Mouse (Mus musculus): ENCODE results near the gene Vstm4. TPM values are rescaled to one million over a fixed set of nuclear protein-coding genes. Genes with fewer than 3 reads are reported as not detected.

Gene Vstm4
- total RNA-seq (2021) (10 to 100 TPM; 14.0 to 17.1 TPM), polyA plus RNA-seq (2012; rRNA removed) (7.1 and 7.9 TPM in 2 replicates)
- long read RNA-seq, transcript Vstm4-201 (8 exons, 2,745 nt), result major isoform, 17 of 18 reads
- long read RNA-seq, partial matches to known transcripts, result 0 of 18 reads
- long read RNA-seq, other reads (novel, unspliced or antisense), result 1 of 18 reads

DNA sequence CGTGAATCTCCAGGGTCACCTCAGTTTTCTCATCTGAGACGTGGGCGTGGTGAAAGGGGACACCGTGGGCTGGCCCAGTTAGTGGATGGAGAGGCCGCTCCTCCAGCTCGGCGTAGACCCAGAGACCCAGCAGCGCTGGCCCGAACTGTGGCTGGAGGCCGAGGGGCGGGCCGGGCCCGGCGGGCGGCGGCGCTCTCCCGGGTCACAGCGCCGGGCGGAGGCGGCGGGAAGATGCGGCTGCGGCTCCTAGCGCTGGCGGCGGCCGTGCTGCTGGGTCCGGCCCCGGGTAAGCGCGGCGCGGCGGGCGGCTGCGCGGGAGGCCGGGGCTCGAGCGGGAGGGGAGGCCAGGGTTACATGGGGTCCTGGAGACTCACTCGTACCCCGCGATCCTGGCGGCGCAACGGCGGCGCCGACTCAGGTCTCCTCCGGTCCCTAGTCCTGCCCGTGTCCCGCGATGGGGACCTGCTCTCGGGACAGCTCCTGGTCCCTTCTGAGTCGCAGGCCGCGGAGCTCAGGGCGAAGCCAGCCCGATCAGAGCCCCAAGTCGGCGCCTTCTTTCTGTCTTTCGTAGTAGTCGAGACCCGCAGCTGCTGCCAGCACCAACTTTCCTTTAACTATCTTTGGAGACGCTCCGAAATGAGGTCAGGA lies at the start of gene Vstm4:
Gene Vstm4 (plus strand): TSS at position 76 of the 648 bp plus-strand sequence.
- DNase-seq, result peak; percentile 85

DNA sequence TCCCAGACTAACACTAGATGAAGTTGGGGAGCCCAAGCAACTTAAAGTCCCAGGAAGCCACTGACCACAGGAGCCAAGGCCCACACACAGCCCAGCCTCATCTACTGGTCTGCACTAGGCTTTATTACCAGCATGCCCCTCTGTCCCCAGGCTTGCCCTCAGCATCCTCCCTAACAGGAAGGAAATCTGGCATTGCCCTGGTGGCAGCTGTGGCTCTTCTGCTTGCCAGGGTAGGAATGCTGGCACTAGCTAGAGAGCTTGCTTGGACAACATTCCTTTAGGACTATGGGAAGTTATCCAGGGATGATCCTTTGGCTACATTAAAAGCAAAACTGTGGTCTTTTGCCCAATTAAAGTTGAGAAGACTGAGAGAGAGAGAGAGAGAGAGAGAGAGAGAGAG lies 46.4 kb upstream of the Vstm4 start:
- DNase-seq, result no peak

DNA sequence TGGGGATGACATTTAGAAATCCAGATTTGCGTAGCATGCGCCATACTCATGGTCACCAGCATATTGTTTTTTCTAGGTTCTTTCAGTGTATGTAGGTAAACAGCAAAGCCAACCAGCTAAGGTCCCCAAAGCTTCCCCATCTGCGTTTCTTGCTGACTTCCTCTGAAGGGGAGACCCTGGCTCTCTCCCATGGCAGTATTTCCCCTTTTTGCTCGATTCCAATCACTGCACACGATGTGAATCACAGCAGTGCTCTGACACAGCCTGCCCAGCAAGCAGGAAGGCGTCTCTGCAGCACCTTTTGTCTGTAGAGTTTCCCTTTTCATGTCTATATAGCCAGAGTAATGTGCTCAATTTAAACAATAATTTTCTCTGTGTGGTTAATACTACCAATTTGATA lies 44.1 kb upstream of the Vstm4 start:
- no peak for DNase-seq

DNA sequence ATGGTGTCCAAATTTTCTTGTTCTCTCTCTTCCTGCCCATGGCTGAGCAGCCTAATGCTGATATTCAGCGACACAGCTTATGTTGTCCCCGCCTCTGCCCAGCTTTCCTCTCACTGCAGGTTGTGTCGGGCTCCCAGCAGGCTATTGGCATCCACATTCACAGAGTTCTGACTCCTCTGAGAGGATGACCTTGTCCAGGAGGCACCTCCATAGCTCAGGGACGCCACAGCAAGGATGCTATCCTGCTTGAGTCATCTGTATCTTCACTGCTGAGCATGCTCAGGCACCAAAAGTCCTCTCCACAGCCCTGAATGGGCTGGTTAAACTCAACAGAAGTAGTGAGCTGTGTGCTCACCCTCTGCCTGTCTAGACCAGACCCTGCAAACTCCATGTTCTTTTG lies 41.6 kb upstream of the Vstm4 start:
- DNase-seq, result peak; percentile 52

DNA sequence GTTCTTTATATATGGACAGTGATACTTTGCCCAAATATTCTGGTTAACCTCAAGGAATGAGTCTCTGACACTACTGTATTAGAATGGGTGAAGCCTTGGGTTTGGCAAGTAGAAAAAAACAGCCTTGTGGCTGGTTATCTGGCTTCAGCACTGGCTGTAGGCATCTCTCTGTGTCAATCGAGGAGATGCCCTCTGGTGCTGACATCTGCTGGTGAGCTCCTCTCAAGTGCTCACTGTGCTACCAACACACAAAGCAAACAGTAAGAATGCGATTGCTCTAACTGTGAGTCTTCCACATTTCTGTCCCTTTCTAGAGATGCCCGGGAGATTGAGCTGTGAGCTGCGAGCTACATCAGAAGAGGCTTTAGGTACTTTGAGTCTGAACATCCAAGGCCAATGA lies 40.0 kb upstream of the Vstm4 start:
- no peak for DNase-seq

- peak; percentile 86 for DNase-seq
Observed at GRCm38 (mm10) chr14:32817258-32817657, 39.3 kb upstream of the Vstm4 start.

- no peak for DNase-seq
Observed at GRCm38 (mm10) chr14:32819297-32819696, 37.3 kb upstream of the Vstm4 start.

DNA sequence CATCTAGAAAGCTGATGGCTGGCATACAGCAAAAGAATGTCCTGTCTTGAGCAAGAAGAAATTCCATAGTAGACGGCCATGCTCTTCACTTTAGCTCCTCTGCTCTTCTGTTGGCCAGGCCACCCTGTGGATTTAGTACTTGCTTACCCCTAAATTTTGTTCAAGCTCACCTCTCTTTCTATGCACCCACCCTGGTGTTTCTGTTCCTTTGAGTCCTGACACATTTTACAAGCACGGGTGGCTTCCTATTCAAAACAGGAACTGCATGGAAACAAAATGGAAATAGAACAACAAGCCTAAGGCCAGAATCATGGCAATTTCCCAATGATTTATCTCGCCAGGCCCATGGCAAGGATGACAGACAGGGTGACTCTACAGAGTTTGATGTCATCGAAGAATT lies 33.7 kb upstream of the Vstm4 start:
- no peak for DNase-seq

- no peak for DNase-seq
Observed at GRCm38 (mm10) chr14:32823861-32824260, 32.7 kb upstream of the Vstm4 start.

DNA sequence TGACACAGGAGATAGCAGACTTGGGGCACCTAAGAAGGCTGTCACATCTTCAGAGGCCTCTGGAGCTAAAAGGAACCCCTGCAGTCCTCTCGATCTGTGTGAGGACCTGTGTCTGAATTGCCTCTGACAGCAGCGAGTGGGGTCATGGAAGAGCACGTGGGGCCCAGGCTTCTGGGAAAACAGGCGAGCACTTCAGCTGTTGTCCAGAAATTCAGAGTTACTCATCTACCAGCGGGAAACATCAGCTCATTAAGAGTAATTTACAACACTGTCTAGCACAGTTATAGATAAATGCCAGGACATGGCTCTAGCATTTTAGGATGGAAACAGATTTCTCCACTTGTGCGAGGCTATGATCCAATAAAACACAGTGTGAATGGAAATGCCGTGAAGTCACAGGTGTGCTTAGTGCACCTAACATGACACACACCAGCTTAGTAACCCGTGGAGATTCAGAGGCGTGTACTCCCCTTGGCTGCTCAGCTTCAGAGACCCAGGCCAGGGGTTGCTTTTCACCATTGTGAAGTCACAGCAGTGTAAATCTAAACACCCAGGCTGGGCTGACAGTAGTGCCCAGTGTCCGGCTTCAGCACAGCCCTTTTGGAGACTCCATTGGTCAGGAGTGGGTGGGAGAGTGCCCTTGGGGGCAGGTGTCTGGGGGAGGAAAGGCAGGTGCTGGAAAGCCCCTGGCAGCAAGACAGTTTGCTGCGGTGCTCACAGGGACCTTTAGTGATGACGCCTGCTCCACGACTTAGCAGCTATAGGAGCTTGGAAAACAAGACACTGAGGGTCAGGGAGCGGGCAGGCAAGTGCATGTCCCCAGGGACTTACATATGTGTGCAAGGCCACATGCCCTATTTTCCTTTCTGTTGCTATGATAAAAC lies 32.0 kb upstream of the Vstm4 start:
- no peak for DNase-seq

DNA sequence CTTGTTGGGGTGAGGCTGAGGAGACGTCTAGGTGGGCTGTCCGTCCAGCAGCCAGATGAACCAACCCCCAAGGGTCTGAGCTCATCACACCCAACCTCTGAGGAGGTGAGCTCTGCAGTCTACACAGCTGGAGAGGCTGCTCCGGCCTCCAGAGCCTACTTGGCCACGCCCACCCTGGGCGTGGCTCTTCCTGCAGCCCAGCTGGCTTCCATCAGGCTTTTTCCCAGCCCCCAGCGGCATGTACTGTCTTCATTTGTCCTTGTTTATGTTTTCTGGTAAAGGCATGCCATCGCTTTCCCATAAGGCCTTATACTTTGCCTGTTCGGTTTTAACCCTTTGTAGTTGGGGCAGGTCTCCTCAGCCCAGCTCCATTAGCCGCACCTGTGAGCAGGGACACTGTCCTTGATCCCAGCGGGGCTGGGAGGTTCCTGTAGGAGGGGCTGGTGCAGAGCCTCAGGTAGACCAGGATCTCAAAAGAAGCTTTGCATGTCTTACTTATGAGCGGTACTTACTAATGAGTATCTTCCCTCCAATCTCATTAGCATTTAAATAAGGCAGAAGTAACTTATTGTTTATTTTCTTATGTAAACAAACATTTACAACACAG lies 31.0 kb upstream of the Vstm4 start:
- DNase-seq, result peak; percentile 41

- DNase-seq, result no peak
Observed at GRCm38 (mm10) chr14:32827165-32827564, 29.4 kb upstream of the Vstm4 start.

DNA sequence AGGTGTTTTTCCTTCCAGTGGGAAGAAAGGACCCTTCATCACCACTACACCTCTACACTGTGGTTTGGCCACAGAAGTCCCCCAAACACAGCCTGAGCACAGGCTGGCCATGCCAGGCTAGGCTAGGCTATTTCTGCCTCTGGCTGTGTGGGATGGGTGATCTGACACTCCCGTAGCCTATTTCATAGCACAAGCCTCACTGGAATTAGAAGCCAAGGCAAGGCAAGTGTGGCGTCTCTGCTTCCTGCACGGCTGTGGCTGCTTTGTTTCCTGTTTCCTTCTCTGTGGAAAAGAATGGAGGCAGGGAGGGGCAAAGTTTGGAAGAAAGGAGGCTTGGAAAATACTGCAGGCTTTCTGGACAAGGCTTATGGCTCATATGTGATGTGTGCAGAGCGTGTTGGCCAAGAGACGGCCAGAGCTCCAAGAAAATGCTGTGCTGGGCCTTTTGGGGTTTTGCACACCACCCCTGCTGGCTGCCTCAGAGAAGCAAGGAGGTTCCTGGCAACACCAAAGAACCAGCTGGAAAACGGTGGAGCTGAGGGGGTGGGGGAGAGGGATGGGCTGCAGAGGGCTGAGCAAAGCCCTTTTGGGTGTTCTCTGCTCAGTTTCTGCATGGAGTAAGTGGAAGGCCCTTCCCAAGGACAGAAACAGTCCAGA lies 28.4 kb upstream of the Vstm4 start:
- no peak for DNase-seq

- no peak for DNase-seq
Observed at GRCm38 (mm10) chr14:32833847-32834246, 22.7 kb upstream of the Vstm4 start, which contains the start of gene Fam170b. Gene Fam170b, plus strand, starts transcription at chr14:32833962.

DNA sequence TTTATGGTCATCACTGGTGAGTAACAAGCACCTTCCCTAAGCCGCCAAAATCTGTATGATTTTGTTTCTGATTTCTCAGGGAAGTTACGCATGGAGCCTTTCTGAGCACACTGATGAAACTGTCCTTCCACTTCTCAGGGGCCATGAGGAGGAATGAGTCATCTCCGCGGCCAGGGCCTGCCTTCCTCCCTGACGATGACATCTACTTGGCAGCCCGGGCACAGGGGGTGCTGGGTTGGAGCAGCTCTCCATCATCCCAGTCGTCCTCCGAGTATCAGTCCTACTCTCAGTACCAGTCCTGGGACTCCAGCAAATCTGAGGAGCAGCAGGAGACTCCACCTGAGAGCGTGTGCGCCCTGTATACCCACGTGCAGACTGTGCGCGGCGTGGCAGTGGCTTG lies 21.4 kb upstream of the Vstm4 start:
- peak; percentile 78 for DNase-seq

GRCm38 (mm10) chr14:32835596-32835995 lies 21.0 kb upstream of the Vstm4 start:
- DNase-seq, result no peak

- DNase-seq, result no peak
Observed at GRCm38 (mm10) chr14:32836191-32836590, 20.4 kb upstream of the Vstm4 start.

GRCm38 (mm10) chr14:32842052-32842451 lies 14.5 kb upstream of the Vstm4 start:
- DNase-seq, result no peak

DNA sequence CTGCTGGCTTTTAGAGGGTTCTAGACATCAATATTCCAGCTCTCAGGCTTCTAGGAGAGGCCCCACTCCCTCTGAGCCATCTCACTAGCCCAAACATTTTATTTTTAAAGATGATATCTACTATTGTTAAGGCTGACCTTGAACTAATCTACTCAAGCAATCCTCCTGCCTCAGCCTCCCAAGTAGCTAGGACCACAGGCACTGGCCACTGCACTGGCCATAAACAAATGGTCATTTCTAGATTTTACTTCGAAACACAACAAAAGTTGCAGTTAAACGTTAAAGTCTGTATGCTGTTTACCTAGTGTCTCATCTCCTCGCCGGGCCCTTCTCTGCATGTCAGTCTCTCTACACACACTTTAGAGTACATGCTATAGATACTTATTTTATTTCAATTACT lies 2.5 kb upstream of the Vstm4 start:
- no peak for DNase-seq

DNA sequence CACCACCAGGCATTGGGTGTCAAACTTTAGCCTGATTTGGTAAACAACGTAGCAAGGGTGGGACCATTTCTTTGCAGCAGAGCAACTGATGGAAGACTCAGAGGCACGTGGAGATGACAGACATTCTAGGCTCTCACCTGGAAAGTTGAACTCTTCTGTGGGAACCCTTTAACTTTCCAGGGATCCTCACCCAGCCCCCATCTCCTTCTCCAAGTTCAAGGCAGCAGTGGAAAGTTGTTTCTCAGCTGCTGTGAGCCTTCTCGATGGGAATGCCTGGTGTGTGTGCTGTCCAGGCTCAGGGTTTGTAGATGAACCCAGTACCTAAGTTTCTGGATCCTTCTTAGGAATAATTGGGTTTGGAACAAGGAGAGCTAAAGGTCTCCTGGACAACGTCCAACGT lies 310 bp upstream of the Vstm4 start:
- no peak for DNase-seq

DNA sequence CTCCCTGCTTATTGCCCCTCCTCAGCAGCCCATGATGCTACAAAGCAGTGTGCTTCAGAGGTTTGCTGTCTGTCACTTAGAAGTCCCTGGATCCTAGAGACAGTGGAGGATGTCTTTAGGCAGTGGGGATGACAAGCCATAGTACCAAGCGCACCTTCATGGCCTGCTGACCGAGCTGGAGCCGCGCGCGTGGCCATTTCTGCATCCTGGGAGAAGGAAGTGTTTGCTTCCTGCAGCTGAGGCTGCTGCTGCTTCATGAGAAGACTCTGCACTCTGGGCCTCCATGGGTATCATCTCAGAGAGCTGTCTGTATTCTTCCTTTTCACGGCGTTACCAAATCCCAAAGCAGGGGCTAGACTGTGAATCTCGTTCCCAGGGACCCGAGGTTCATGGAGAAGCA lies 1.8 kb downstream of the Vstm4 start:
- no peak for DNase-seq

GRCm38 (mm10) chr14:32858941-32859510 lies 2.5 kb downstream of the Vstm4 start:
- no peak for DNase-seq

Measured in adrenal gland, adult 2 months (tissue).